Mouse (Mus musculus) kidney, embryonic 14.5 days (tissue): ENCODE data around the gene AC109138.7. TPM values are rescaled to one million over a fixed set of nuclear protein-coding genes. Genes with fewer than 3 reads are reported as not detected.

Source experiments
- ATAC-seq: fragments of 200-750 bp; cut with Nextera tagmentation; 2 replicates; pipeline ENCODE4 v1.8.0; 2017; ENCODE audit warnings: moderate number of reproducible peaks, mild to moderate bottlenecking, moderate TSS enrichment, moderate library complexity; ENCODE audit not compliant: low FRiP score, low TSS enrichment
- H3K27ac ChIP-seq: fragments of 300-500 bp; sonication (generic); 2 replicates; pipeline ENCODE4 v1.5.1; 2014; ENCODE audit warnings: low read depth, mild to moderate bottlenecking, low read length, moderate library complexity, mixed read lengths
- H3K27me3 ChIP-seq: fragments of 300-500 bp; sonication (generic); 2 replicates; pipeline ENCODE4 v1.6.1; 2014; ENCODE audit warnings: mild to moderate bottlenecking, low read length; ENCODE audit not compliant: control insufficient read depth, insufficient read depth
- H3K36me3 ChIP-seq: fragments of 300-500 bp; sonication (generic); 2 replicates; pipeline ENCODE4 v1.6.1; 2014; ENCODE audit warnings: low read length, mixed read lengths; ENCODE audit not compliant: control insufficient read depth, insufficient read depth
- H3K4me1 ChIP-seq: fragments of 300-500 bp; sonication (generic); 2 replicates; pipeline ENCODE4 v1.6.1; 2014; ENCODE audit warnings: low read length, mixed read lengths; ENCODE audit not compliant: control insufficient read depth, insufficient read depth
- H3K4me2 ChIP-seq: fragments of 300-500 bp; sonication (generic); replicated peaks from 2 replicates; pipeline ENCODE4 v1.6.1; 2014; ENCODE audit warnings: low read depth, mild to moderate bottlenecking, low read length
- H3K4me3 ChIP-seq: fragments of 300-500 bp; sonication (generic); 2 replicates; pipeline ENCODE4 v1.5.1; 2014; ENCODE audit warnings: mild to moderate bottlenecking, low read length
- H3K9ac ChIP-seq: fragments of 300-500 bp; sonication (generic); 2 replicates; pipeline ENCODE4 v1.6.1; 2014; ENCODE audit warnings: low read depth, mild to moderate bottlenecking, low read length, moderate library complexity
- H3K9me3 ChIP-seq: fragments of 300-500 bp; sonication (generic); 2 replicates; pipeline ENCODE4 v1.6.1; 2016; ENCODE audit warnings: low read length; ENCODE audit not compliant: control insufficient read depth
- WGBS: fragments of 180-500 bp; shearing (Covaris S2); extraction: QIAGEN DNeasy Blood & Tissue Kit; methylation state at CpG from one replicate; pipeline ENCODE4 v1.1.7; 2014; 5-methylcytosine and 5-hydroxymethylcytosine counted together
- polyA plus RNA-seq: library from polyadenylated mRNA; unstranded; fragments of >200 nt; fragmentation: Nextera tagmentation; extraction: Ambion mirVana; gene quantifications from 2 replicates; pipeline ENCODE4 v1.2.1, GENCODE M21; 2014

Gene AC109138.7
- polyA plus RNA-seq, 1 experiment from 2014 or later: not detected

DNA sequence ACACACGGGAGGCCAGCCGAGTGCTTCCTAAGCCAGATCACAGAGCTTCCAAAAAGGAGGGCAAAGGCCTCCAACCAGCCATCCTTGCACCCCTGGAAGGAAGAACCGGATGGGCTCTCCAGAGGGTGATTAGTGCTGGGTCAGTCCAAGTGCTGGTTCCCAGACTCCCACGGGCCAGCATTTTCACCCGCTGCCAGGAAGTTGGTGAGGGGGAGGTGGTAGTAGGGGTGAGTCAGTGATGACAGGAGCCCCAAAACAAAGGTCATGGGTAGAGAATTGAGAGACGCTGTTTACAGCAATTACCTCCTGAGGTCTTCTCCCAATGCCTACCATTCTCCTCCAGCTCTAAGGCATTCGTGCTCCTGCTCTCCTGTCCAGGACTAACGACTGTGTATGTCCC lies 16.3 kb downstream of the AC109138.7 start:
- Histone ChIP-seq H3K9me3 (no peaks in the 10 kb centered on the region), H3K4me2 (no peak overlapping the region), H3K4me3 (no peak overlapping the region), H3K36me3 (no peaks in the 10 kb centered on the region), H3K27me3 (no peaks in the 10 kb centered on the region), H3K27ac (peak overlapping the region; percentile 65; the same call in 1 of the 2 replicates), H3K4me1 (peaks cover 23% of the 10 kb centered on the region), H3K9ac (no peak overlapping the region)
- ATAC-seq: no peak
- WGBS: 49% methylated on average over 8 of the region's 8 CpGs

DNA sequence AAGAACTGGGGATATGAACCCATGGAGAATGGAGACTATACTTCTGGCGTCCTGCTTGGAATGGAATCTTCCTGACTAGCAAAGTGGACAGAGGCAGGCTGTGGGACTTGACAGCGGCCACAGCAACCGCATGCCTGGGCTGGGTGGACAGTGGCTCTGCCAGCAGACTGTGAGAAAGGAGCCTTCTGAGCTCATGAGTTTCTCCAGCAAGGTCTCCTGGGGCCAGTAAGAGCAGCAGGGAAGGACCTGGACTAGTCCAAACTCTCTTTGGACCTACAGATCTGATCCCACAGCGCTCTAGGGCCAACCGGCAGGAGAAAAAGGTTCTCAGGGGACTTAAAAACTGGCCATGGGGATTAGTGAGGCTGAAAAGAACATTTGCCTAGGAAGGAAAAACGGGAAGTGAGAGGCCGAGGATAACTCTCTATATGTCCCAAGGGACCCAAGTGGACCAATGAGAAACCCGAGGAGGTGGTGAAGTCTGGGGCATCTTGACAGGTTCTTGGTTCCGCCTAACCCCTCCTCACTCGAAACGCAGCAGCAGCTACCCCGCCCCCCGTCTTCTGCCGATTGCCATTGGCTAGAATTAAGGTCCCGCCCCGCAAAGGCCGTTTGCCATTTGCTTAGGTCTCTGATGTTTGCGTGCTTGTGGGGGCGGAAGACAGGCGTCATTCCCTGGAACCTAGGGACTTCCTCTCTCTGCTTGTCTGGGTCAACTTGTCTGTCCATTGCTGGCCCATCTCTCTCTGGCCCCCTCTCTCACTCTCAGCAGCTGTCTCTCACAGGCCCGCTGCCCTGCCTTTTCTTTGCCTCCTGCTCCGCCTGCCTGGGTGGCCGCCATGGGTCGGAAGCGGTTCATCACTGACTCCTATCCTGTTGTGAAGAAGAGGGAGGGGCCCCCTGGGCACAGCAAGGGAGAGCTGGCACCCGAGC lies 17.4 kb downstream of the AC109138.7 start, which contains the start of gene Pold4:
Gene Pold4, plus strand, starts transcription at position 647 of the 933 bp plus-strand sequence.
- H3K27me3 ChIP-seq: no peaks in the 10 kb centered on the region
- H3K36me3 ChIP-seq: no peaks in the 10 kb centered on the region
- peak within 1 kb of the TSS; percentile 75 for H3K27ac ChIP-seq
- peak within 1 kb of the TSS; percentile 44; the same call in 1 of the 2 replicates for H3K9ac ChIP-seq
- peak within 1 kb of the TSS; percentile 51 for H3K4me2 ChIP-seq
- peaks cover 23% of the 10 kb centered on the region for H3K4me1 ChIP-seq
- H3K9me3 ChIP-seq: no peaks in the 10 kb centered on the region
- peak within 1 kb of the TSS; percentile 46 for H3K4me3 ChIP-seq
- WGBS: 9% methylated on average over 26 of the region's 26 CpGs
- ATAC-seq: peak; percentile 82

DNA sequence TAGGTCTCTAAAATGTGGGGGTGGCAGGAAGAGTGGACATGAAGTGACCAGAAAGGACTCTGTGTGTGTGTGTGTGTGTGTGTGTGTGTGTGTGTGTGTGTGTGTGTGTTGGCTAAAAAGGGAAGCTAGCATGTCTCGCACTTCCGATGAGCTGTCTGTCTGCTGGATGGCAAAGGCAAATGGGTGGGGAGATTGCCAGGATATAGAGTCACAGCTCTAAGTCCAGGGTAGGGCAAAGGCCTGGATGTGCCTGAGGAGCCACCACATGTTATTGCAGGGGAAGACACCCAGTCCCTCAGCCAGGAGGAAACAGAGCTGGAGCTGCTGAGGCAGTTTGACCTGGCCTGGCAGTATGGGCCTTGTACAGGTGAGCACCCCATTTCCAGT lies 18.0 kb downstream of the AC109138.7 start:
- no peaks in the 10 kb centered on the region for H3K27me3 ChIP-seq
- no peaks in the 10 kb centered on the region for H3K36me3 ChIP-seq
- no peaks in the 10 kb centered on the region for H3K9me3 ChIP-seq
- H3K4me3 ChIP-seq: peak overlapping the region; percentile 46
- peak overlapping the region; percentile 51 for H3K4me2 ChIP-seq
- H3K9ac ChIP-seq: peak overlapping the region; percentile 44; the same call in 1 of the 2 replicates
- WGBS: 43% methylated on average over 2 of the region's 2 CpGs
- H3K4me1 ChIP-seq: peaks cover 23% of the 10 kb centered on the region
- peak overlapping the region; percentile 53; the same call in 1 of the 2 replicates for H3K27ac ChIP-seq
- 0 out of 2 replicates have a peak, but pooled peaks have one; percentile 1 for ATAC-seq

DNA sequence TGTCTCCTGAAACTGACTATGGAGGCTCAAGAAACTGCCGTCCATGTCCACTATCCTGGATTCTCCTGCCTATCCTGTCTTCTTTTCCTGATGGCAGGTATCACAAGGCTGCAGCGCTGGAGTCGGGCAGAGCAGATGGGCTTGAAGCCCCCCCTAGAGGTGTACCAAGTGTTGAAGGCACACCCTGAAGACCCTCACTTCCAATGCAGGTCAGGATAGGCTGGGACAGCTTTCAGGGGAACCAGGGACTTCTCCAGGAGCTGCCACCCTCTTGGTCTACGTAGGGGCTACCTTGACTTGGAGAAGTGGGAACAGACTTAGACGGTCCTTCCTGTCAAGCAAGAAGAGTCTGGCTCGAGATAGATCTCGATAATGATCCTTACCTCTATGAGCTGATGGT lies 18.5 kb downstream of the AC109138.7 start:
- Histone ChIP-seq H3K4me2 (peak overlapping the region; percentile 51; the same call in 1 of the 2 replicates), H3K9ac (0 out of 2 replicates have a peak overlapping the region, but pooled peaks have one; percentile 32), H3K9me3 (no peaks in the 10 kb centered on the region), H3K4me3 (no peak overlapping the region), H3K36me3 (no peaks in the 10 kb centered on the region), H3K4me1 (peaks cover 23% of the 10 kb centered on the region), H3K27ac (no peak overlapping the region), H3K27me3 (no peaks in the 10 kb centered on the region)
- WGBS: 76% methylated on average over 7 of the region's 7 CpGs
- ATAC-seq: no peak

DNA sequence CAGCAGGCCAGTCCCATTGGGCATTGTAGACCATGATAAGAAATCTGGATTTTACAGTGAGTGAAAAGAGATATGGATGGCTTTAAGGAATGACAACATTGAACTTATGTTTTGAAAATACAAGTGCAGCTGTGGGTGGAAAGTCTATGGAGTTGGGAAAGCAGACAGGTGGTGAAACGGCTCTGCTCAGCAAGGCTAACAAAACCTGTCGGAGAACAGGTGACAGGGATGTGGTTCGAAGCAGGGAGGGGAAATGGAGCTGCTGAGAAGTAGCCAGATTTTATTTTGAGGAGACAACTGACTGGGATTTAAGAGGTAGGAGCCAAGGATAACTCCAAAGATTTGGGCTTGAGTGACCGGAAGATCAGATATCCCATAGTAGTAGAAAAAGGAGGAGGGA lies 20.4 kb downstream of the AC109138.7 start:
- peaks cover 20% of the 10 kb centered on the region for H3K4me1 ChIP-seq
- H3K4me2 ChIP-seq: no peak overlapping the region
- H3K4me3 ChIP-seq: no peak overlapping the region
- no peak overlapping the region for H3K27ac ChIP-seq
- WGBS: 74% methylated on average over 4 of the region's 4 CpGs
- H3K9ac ChIP-seq: no peak overlapping the region
- ATAC-seq: no peak
- no peaks in the 10 kb centered on the region for H3K36me3 ChIP-seq
- H3K9me3 ChIP-seq: no peaks in the 10 kb centered on the region
- no peaks in the 10 kb centered on the region for H3K27me3 ChIP-seq

DNA sequence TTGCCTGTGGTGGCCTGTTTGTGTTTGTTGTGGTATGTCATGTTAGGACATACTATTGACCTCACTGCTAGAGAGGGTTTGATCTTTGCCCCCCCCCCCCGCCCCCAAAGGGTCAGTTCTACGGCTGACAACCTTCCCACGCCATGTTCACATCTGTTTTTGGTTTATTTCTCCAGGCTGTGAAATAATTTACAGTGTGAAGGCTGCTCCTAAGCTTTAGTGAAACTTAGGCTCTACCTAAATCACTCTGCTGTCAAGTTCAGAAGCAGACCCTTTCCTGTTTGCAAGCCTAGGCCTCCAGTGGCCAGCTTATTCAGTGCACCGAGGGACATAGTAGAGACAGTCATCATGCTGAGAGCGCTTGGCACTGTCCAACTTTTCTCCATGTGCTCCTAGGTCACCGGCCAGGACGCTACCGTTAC lies 26.1 kb downstream of the AC109138.7 start:
- no peaks in the 10 kb centered on the region for H3K27me3 ChIP-seq
- no peak overlapping the region for H3K4me2 ChIP-seq
- H3K36me3 ChIP-seq: no peaks in the 10 kb centered on the region
- WGBS: 31% methylated on average over 8 of the region's 8 CpGs
- no peaks in the 10 kb centered on the region for H3K9me3 ChIP-seq
- no peaks in the 10 kb centered on the region for H3K4me1 ChIP-seq
- H3K9ac ChIP-seq: no peak overlapping the region
- ATAC-seq: peak; percentile 79
- H3K4me3 ChIP-seq: no peak overlapping the region
- H3K27ac ChIP-seq: no peak overlapping the region

DNA sequence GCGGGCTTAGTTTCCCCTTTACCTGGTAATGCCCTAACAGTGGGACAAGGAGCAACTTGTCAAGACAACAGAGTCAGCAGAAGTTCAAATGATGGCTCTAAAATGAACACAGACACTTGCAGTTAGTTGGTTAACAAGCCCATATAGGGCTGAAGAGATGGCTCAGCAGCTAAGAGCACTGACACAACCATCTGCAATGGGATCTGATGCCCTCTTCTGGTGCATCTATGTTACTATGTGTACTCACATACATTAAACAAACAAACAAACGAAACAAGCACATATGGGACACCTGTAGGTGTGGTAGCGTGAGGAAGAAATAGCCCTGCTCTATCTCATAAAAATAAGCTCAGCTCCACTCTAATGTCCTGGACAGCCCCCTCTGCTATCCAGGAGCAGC lies 28.3 kb downstream of the AC109138.7 start:
- Histone ChIP-seq H3K4me3 (no peak overlapping the region), H3K4me2 (no peak overlapping the region), H3K27ac (no peak overlapping the region), H3K36me3 (no peaks in the 10 kb centered on the region), H3K27me3 (no peaks in the 10 kb centered on the region), H3K4me1 (no peaks in the 10 kb centered on the region), H3K9me3 (no peaks in the 10 kb centered on the region), H3K9ac (no peak overlapping the region)
- no peak for ATAC-seq
- 68% methylated on average over 3 of the region's 3 CpGs for WGBS

DNA sequence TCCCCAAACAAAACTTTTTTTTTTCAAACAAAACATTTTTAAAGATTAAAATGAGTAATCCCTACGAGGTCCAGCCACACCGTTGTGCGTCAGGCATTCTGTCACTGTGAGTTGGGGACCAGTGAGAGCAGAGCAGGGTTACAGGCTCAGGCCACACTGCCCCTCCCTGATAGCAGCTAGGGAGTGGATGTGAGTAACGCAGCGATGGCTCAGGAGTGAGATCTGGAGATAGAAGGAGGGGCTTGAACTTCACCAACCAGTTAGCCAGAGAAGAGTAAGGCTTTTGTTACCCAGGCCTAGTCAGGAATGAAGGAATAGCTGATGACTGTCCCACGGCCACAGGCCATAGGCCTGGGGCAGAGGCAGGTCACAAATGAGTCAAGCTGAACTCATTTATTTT lies 30.6 kb downstream of the AC109138.7 start:
- no peaks in the 10 kb centered on the region for H3K9me3 ChIP-seq
- no peak for ATAC-seq
- no peaks in the 10 kb centered on the region; the same call in 1 of the 2 replicates for H3K27me3 ChIP-seq
- no peaks in the 10 kb centered on the region for H3K36me3 ChIP-seq
- H3K4me2 ChIP-seq: no peak overlapping the region
- no peak overlapping the region for H3K27ac ChIP-seq
- H3K9ac ChIP-seq: no peak overlapping the region
- WGBS: 79% methylated on average over 6 of the region's 6 CpGs
- no peak overlapping the region for H3K4me3 ChIP-seq
- H3K4me1 ChIP-seq: no peaks in the 10 kb centered on the region

DNA sequence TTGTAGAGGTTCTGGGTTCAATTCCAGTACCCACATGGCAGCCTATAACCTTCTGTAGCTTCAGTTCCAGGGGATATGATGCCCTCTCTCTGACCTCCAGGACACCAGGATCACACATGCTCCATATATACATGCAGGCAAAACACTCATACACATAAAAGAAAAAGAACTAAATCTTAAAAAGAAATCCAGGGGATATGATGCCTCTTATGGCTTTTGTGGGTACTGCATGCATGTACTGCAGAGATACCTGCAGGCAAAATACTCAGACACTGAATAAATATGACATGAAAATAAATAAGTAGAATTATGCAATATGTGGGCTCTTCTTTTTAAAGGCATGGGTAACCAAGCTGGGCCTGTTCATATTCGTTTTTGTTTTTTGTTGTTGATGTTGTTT lies 32.9 kb downstream of the AC109138.7 start:
- Histone ChIP-seq H3K9ac (no peak overlapping the region), H3K4me1 (no peaks in the 10 kb centered on the region), H3K4me3 (no peak overlapping the region), H3K9me3 (no peaks in the 10 kb centered on the region), H3K36me3 (no peaks in the 10 kb centered on the region), H3K27me3 (no peaks in the 10 kb centered on the region; the same call in 1 of the 2 replicates), H3K27ac (no peak overlapping the region), H3K4me2 (no peak overlapping the region)
- no peak for ATAC-seq
- 56% methylated on average over 1 of the region's 1 CpGs for WGBS
